Mouse (Mus musculus) heart, embryonic 15.5 days (tissue): ENCODE measurements at regions not wholly inside any gene's neighbourhood (a gene's known extent, or its start where the extent isn't known, plus 50 kb on each side); places are given as distances from the start of the nearest gene placed in this dataset.

ENCODE experiments used
- ATAC-seq: fragments of 200-750 bp; cut with Nextera tagmentation; replicated peaks from 2 replicates; pipeline ENCODE4 v1.8.0; 2017; ENCODE audit warnings: low read depth, moderate TSS enrichment; ENCODE audit not compliant: insufficient number of reproducible peaks, insufficient read depth, low FRiP score
- H3K27ac ChIP-seq: fragments of 300-500 bp; sonication (generic); 2 replicates; pipeline ENCODE4 v1.5.1; 2015; ENCODE audit warnings: mild to moderate bottlenecking, inconsistent platforms
- H3K27me3 ChIP-seq: fragments of 300-500 bp; sonication (generic); 2 replicates; pipeline ENCODE4 v1.6.1; 2015; ENCODE audit warnings: inconsistent platforms
- H3K36me3 ChIP-seq: fragments of 300-500 bp; sonication (generic); 2 replicates; pipeline ENCODE4 v1.6.1; 2015; ENCODE audit warnings: mild to moderate bottlenecking, inconsistent platforms
- H3K4me1 ChIP-seq: fragments of 300-500 bp; sonication (generic); replicated peaks from 2 replicates; pipeline ENCODE4 v1.6.1; 2015; ENCODE audit warnings: inconsistent platforms
- H3K4me2 ChIP-seq: fragments of 300-500 bp; sonication (generic); 2 replicates; pipeline ENCODE4 v1.6.1; 2015; ENCODE audit warnings: inconsistent platforms, mild to moderate bottlenecking, moderate library complexity
- H3K4me3 ChIP-seq: fragments of 300-500 bp; sonication (generic); 2 replicates; pipeline ENCODE4 v1.5.1; 2015; ENCODE audit warnings: mild to moderate bottlenecking, inconsistent platforms
- H3K9ac ChIP-seq: fragments of 300-500 bp; sonication (generic); 2 replicates; pipeline ENCODE4 v1.6.1; 2015; ENCODE audit warnings: mild to moderate bottlenecking, inconsistent platforms
- H3K9me3 ChIP-seq: fragments of 300-500 bp; sonication (generic); replicated peaks from 2 replicates; pipeline ENCODE4 v1.6.1; 2016; ENCODE audit warnings: inconsistent platforms
- WGBS: fragments of 180-500 bp; shearing (Covaris S2); methylation state at CpG from one replicate; pipeline ENCODE4 v1.1.7; 2015; ENCODE audit warnings: mixed read lengths; 5-methylcytosine and 5-hydroxymethylcytosine counted together

- no peaks in the 10 kb centered on the region for H3K9me3 ChIP-seq
- no peak for ATAC-seq
These were observed 66.7 kb upstream of the Hand1 start for GRCm38 (mm10) chr11:57899335-57899734.

DNA sequence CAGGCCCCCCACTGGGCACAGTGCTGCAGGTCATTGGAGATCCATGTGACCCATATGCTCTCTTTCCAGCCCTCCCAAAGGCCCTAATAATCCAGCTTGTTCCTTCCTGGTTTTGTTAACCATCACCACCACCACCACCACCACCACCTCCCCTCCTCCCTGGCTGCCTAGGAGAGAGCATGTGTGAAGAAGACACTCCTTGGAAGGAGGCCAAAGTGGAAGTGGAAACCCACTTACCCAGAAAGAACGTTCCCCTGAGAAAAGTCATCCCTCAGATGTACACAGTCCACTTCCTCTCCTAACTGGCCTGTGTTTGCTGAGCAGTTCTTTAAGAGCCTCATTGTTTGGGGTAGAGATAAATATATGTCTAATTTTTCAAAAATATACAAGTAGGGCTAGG is 62.9 kb upstream of the Hand1 start:
- no peaks in the 10 kb centered on the region for H3K27me3 ChIP-seq
- H3K9me3 ChIP-seq = no peaks in the 10 kb centered on the region
- no peak overlapping the region for H3K9ac ChIP-seq
- H3K4me3 ChIP-seq = no peak overlapping the region
- no peak for ATAC-seq
- WGBS = 16% methylated on average over 1 of the region's 1 CpGs
- H3K36me3 ChIP-seq = no peaks in the 10 kb centered on the region
- H3K4me1 ChIP-seq = peaks cover 3% of the 10 kb centered on the region
- H3K27ac ChIP-seq = no peak overlapping the region
- H3K4me2 ChIP-seq = no peak overlapping the region

More at GRCm38 (mm10) chr11:57899335-57899734, 66.7 kb upstream of the Hand1 start:
- H3K27me3 ChIP-seq = no peaks in the 10 kb centered on the region
- no peak overlapping the region for H3K4me3 ChIP-seq
- no peak overlapping the region for H3K4me2 ChIP-seq
- no peak overlapping the region for H3K27ac ChIP-seq
- peaks cover 7% of the 10 kb centered on the region for H3K4me1 ChIP-seq
- 24% methylated on average over 4 of the region's 4 CpGs for WGBS
- H3K9ac ChIP-seq = no peak overlapping the region
- no peaks in the 10 kb centered on the region for H3K36me3 ChIP-seq

DNA sequence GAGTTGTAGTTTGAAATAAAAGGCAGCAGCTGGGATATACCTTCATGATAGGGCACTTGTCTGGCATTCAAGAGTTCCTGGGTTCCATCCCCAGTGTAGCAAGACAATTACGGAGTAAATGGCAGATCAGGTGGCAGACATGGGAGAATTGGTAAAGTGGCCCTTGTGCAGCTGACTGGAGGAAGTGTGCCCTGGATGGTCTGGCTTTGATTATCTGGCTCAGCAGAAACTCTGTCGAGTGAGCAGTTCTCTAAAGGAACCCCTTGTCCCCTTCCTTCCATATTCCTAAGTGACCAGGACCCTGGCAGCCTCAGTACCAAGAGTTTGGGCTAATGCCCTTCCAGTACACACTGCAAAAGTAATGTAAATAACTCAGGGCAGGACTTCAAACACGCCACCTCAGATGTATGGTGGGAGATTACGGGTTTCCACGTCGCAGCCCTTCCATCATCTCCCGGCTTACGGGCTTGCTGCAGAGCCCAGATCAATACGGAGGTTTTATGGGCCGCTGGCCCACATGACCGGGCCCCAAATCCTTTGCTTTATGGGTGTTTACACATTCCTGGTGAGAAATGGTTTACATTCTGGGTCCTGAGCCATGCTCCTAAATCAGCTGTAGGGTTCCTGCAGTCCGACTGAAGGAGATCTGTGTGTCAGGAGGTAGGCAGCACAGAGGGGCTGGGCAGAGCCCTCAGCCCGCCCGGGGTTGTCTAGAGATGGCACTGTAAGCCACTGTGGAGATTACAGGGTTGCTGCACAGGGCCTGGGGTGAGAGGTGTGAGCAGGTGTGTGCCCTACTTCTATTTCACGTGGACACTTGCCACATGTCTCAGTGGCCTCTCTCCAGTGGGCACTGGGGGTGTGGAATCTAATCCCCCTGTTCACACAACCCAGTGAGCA is 50.4 kb upstream of the Hand1 start:
- WGBS = 73% methylated on average over 15 of the region's 15 CpGs
- no peaks in the 10 kb centered on the region for H3K4me1 ChIP-seq
- H3K27me3 ChIP-seq = no peaks in the 10 kb centered on the region; the same call in 1 of the 2 replicates
- no peak overlapping the region for H3K4me3 ChIP-seq
- H3K4me2 ChIP-seq = no peak overlapping the region
- ATAC-seq = no peak
- H3K9ac ChIP-seq = no peak overlapping the region
- no peaks in the 10 kb centered on the region for H3K36me3 ChIP-seq
- H3K27ac ChIP-seq = no peak overlapping the region
- H3K9me3 ChIP-seq = no peaks in the 10 kb centered on the region
